Mouse (Mus musculus) forebrain, embryonic 16.5 days (tissue): ENCODE results near the gene Sept9. TPM values are rescaled to one million over a fixed set of nuclear protein-coding genes. Genes with fewer than 3 reads are reported as not detected.
A peak's percentile ranks its signal among the peaks of the same experiment; 100 is the strongest.

Experiments used
- ATAC-seq: fragments of 200-750 bp; cut with Nextera tagmentation; 2 replicates; pipeline ENCODE4 v1.8.0; 2017; ENCODE audit warnings: mild to moderate bottlenecking, moderate library complexity
- H3K27ac ChIP-seq: fragments of 300-500 bp; sonication (generic); 2 replicates; pipeline ENCODE4 v1.5.1; 2014; ENCODE audit warnings: low read length, control low read depth
- H3K27me3 ChIP-seq: fragments of 300-500 bp; sonication (generic); replicated peaks from 2 replicates; pipeline ENCODE4 v1.6.1; 2014; ENCODE audit warnings: low read length; ENCODE audit not compliant: control insufficient read depth, insufficient read depth
- H3K36me3 ChIP-seq: fragments of 300-500 bp; sonication (generic); 2 replicates; pipeline ENCODE4 v1.6.1; 2014; ENCODE audit not compliant: control insufficient read depth, insufficient read depth
- H3K4me1 ChIP-seq: fragments of 300-500 bp; sonication (generic); replicated peaks from 2 replicates; pipeline ENCODE4 v1.6.1; 2014; ENCODE audit warnings: low read length; ENCODE audit not compliant: control insufficient read depth, insufficient read depth
- H3K4me2 ChIP-seq: fragments of 300-500 bp; sonication (generic); 2 replicates; pipeline ENCODE4 v1.6.1; 2014; ENCODE audit warnings: mild to moderate bottlenecking, low read length, control low read depth
- H3K4me3 ChIP-seq: fragments of 300-500 bp; sonication (generic); replicated peaks from 2 replicates; pipeline ENCODE4 v1.5.1; 2014; ENCODE audit warnings: mild to moderate bottlenecking, low read length, control low read depth
- H3K9ac ChIP-seq: fragments of 300-500 bp; sonication (generic); replicated peaks from 2 replicates; pipeline ENCODE4 v1.6.1; 2014; ENCODE audit warnings: low read depth, low read length, control low read depth
- H3K9me3 ChIP-seq: fragments of 300-500 bp; sonication (generic); 2 replicates; pipeline ENCODE4 v1.6.1; 2016; ENCODE audit warnings: low read length; ENCODE audit not compliant: control insufficient read depth
- WGBS: fragments of 180-500 bp; shearing (Covaris S2); extraction: QIAGEN DNeasy Blood & Tissue Kit; methylation state at CpG from one replicate; pipeline ENCODE4 v1.1.7; 2014; 5-methylcytosine and 5-hydroxymethylcytosine counted together
- polyA plus RNA-seq: library from polyadenylated mRNA; unstranded; fragments of >200 nt; fragmentation: Nextera tagmentation; extraction: Ambion mirVana; gene quantifications from 2 replicates; pipeline ENCODE4 v1.2.1, GENCODE M21; 2015

Gene Sept9
- polyA plus RNA-seq, 1 experiment from 2014 or later: 120 TPM

DNA sequence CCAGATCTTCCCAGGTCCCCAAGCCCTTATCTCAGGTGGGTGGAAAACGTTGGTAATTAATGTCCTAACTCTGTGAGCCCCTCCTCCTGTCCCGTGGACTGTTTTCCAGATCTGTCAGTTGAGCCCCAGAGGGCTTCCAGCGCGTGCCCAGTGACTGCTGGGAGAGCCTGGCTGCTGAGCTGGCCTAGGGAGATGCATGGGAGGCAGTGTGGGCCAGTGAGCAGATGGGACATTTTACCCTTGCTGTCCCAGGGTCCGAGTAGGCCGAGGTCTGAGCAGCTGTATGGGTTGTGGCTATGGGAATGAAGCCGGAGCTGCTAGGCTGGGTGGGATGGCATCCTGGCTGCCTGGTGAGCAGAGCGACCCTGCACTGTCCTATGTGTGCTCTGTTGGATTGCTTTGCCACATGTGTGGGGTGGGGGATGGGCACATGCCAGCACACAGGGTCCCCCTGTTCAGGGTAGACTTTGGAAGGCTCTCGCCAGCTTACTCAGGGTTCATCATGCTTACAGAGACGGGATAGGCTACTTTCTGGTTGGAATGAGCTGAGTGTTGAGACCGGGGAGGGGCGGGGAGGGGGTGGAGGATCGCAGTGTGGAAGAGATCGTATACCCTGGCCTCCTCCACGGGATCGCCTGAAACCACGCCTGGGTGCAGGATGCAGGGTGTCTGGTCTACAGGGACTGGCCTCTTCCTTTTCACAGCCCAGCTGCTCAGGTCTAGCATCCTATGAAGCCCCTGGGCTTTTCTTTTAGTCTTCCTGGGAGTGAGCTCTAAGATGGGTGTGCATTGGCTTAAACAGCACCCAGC is 109.9 kb downstream of the Sept9 start:
- Histone ChIP-seq H3K4me3 (no peak overlapping the region), H3K9ac (no peak overlapping the region), H3K4me2 (no peak overlapping the region), H3K27ac (no peak overlapping the region), H3K36me3 (no peaks in the 10 kb centered on the region), H3K9me3 (no peaks in the 10 kb centered on the region), H3K4me1 (peaks cover 47% of the 10 kb centered on the region), H3K27me3 (no peaks in the 10 kb centered on the region)
- WGBS: 77% methylated on average over 17 of the region's 17 CpGs
- no peak for ATAC-seq

DNA sequence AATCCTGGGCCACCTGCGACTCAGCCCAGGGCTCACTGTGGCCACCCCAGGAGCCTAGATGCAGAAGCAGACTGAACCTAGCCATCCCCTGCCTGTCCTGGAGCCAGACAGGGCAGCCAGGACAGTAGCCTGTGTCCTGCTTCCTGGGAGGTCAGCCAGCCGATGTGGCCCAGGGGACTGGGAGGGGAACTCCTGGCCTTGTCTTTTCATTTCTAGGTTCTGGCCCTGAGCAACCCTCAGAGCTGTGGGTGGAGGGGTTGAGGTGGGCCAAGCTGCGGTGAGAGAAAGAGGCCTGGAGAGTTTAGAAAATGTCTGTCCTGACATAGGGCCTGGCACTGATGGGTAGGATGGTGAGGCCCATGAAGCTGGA is 110.4 kb downstream of the Sept9 start:
- Histone ChIP-seq H3K36me3 (no peaks in the 10 kb centered on the region), H3K4me1 (peaks cover 47% of the 10 kb centered on the region), H3K4me2 (no peak overlapping the region), H3K9me3 (no peaks in the 10 kb centered on the region), H3K27ac (no peak overlapping the region), H3K27me3 (no peaks in the 10 kb centered on the region), H3K9ac (no peak overlapping the region), H3K4me3 (no peak overlapping the region)
- no peak for ATAC-seq
- 82% methylated on average over 3 of the region's 3 CpGs for WGBS

DNA sequence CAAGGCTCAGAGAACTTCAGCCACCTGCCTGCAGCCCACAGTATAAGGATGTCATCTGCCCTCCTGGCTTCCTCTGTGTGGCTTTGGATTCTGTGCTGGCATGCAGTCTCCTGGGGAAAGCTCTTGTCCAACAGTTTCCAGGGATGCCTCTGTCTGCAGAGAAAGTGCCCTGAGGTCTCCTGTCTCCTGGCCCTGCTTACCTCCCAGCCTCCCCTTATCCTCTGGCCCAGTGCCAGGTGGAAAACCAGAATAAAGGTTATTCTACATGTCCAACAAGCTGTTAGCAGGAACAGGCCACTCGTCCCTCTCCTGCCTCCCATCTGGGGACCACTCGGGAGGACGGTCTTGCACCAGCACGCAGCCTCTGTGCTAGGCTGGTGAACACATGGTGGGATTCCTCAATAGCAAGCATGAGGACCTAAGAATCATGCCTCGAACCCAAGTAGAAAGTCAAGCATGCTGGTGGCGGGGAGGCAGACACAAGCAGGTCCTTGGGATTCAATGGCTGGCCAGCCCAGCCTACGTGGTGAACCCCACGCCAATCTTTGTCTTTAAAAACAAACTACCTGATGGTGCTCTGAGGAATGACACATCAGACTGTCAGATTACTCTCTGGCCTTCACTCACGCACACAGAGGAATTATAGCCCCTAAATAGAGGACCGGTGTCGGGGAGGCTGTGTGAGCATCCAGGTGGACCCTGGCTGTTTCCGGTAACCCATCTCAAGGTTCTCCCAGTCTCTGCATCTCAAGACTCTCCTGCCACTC is 111.1 kb downstream of the Sept9 start:
- ATAC-seq: no peak
- Histone ChIP-seq H3K4me1 (peaks cover 47% of the 10 kb centered on the region), H3K27me3 (no peaks in the 10 kb centered on the region), H3K4me3 (no peak overlapping the region), H3K36me3 (no peaks in the 10 kb centered on the region), H3K27ac (peak overlapping the region; percentile 21; the same call in 1 of the 2 replicates), H3K9ac (no peak overlapping the region), H3K9me3 (no peaks in the 10 kb centered on the region), H3K4me2 (no peak overlapping the region)
- 72% methylated on average over 12 of the region's 12 CpGs for WGBS

DNA sequence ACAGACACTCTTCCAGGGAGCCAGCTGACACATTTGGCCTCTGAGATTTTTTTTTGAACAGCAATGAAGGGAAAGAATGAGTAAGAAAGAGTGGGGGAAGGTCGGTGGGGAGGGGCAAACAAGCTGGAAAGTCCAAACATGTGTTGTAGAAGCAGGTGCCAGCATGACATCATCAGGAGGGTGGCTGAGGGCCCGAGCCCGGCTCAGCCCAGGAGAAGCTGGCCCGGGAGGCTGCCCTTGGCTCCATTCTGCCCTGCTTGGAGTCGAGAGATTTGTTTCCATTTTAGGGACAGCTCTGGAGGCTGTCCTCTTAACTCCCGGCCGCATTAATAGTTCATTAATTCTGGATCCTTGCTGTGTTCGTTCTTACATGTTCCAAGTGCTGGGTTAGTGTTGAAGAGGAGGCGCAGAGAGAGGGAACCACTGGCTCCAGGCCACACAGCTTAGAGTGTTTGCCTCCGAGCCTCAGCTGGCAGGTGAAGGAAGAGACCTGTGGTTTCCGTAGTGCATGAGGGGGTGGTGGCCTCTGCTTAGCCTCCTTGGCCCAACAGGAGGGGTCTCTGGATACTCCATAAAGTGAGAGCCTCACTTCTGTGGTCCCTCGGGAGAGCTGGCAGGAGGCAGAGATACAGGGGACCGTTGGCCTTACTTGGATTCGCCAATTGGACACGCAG is 111.8 kb downstream of the Sept9 start:
- H3K27me3 ChIP-seq: no peaks in the 10 kb centered on the region
- H3K27ac ChIP-seq: peak overlapping the region; percentile 21; the same call in 1 of the 2 replicates
- no peaks in the 10 kb centered on the region for H3K9me3 ChIP-seq
- no peak overlapping the region for H3K4me2 ChIP-seq
- H3K36me3 ChIP-seq: no peaks in the 10 kb centered on the region
- H3K4me3 ChIP-seq: no peak overlapping the region
- peaks cover 47% of the 10 kb centered on the region for H3K4me1 ChIP-seq
- peak; percentile 64 for ATAC-seq
- H3K9ac ChIP-seq: no peak overlapping the region
- 40% methylated on average over 15 of the region's 15 CpGs for WGBS

DNA sequence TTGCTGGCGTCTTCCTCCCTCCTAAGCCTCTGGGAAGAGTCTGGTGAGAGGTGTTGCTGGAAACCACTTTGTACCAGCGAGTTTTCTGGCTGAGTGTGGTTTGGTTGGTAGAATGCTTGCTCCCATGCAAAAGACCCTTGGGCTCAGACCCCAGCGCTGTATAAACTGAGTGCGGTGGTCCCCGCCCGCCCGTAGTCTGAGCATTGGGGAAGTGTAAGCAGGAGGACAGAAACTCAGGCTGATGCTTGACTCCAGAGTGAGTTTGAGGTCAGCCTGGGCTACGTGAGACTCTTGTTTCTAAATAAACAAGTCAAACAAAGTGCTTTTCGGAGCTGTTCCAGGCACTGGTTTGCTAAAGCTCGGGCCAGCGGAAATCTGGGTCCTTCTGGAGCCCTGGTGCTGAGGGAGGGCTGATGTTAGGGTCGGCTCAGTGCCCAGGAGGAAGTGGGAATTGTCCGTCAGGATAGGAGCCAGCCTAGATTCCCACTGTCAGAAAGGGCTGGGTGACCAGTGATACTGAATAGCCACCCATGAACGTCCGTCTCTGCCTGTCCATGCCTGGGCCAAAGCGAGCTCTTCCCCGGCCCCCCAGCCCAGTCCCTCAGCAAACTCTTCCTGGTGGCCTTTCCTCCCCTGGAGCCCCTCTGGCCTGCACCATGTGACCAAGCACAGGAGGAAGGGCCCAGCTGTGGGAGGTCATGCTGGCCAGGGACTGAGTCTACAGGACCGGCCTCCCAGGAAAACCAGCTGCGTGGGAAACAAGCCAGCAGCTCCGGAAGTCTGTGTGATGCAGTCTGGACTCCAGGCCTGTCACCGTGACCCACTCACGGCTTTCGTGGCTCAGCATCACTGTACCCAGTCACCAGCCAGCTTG is 112.8 kb downstream of the Sept9 start:
- H3K36me3 ChIP-seq: no peaks in the 10 kb centered on the region
- H3K4me1 ChIP-seq: peaks cover 56% of the 10 kb centered on the region
- no peak for ATAC-seq
- 70% methylated on average over 23 of the region's 23 CpGs for WGBS
- no peaks in the 10 kb centered on the region for H3K27me3 ChIP-seq
- no peak overlapping the region for H3K4me2 ChIP-seq
- peak overlapping the region; percentile 1; the same call in 1 of the 2 replicates for H3K27ac ChIP-seq
- no peaks in the 10 kb centered on the region for H3K9me3 ChIP-seq
- no peak overlapping the region for H3K9ac ChIP-seq
- H3K4me3 ChIP-seq: no peak overlapping the region

DNA sequence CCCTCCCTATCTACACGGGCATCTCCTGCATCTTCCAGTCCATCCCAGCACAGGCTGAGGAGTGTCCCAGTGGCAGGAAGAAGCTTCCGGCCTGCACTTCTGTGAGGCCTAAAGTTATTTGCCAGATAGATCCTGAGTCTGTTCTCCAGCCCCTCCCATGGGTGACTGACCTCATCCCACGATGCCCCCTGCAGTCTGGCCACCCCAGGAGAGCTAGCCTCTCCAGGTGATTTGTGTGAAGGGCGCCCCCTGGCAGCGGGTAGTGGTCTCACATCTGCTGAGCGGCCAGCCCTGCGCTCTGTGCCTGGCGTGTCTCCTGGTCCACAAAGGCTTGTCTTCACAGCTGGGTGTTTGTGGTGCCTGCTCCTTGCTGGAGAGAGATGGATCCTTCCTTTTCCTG is 113.5 kb downstream of the Sept9 start:
- Histone ChIP-seq H3K9me3 (no peaks in the 10 kb centered on the region), H3K4me2 (no peak overlapping the region), H3K27ac (no peak overlapping the region), H3K9ac (no peak overlapping the region), H3K36me3 (no peaks in the 10 kb centered on the region), H3K27me3 (no peaks in the 10 kb centered on the region), H3K4me3 (no peak overlapping the region), H3K4me1 (peaks cover 59% of the 10 kb centered on the region)
- WGBS: 45% methylated on average over 8 of the region's 8 CpGs
- no peak for ATAC-seq

DNA sequence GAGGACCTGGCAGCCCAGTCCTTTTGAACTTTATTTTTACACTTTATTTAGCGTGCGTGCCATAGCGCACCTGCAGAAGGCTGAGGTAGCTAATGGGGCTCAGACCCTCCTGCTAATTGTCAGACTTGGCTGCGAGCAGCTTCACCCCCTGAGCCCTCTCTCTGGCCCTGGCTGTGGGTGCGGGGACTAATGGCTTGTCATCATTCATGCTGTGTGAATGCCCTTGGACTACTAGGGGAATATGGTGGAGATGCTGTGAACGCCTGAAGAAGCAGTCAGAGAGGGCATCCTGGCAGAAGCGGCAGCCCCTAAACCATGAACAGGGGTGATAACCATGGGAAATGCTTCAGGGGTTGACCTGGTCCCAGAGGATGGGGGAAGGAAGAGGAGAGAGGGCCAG is 114.0 kb downstream of the Sept9 start:
- Histone ChIP-seq H3K4me2 (no peak overlapping the region), H3K9ac (no peak overlapping the region), H3K27me3 (no peaks in the 10 kb centered on the region), H3K36me3 (no peaks in the 10 kb centered on the region), H3K4me3 (no peak overlapping the region), H3K27ac (no peak overlapping the region), H3K9me3 (no peaks in the 10 kb centered on the region), H3K4me1 (peaks cover 61% of the 10 kb centered on the region)
- ATAC-seq: no peak
- WGBS: 78% methylated on average over 7 of the region's 7 CpGs

DNA sequence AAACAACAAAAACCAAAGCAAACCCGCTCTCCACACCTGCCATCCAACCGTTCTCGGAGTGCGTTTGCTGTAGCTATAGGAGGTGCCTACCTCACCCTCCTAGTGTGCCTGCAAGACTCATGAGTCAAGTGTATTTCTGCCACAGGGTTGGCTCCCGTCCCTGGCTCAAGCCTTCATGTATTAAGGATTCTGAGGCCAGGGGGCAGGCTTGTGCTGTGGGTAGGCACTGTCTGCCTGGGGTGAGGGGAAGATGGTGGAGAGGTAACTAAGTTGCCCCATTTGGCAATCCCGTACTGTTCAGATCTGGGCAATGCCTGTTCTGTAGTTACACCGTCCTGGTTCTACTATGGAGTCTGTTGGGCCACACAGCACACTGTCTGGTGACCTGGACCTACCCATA is 114.6 kb downstream of the Sept9 start:
- Histone ChIP-seq H3K27ac (no peak overlapping the region), H3K4me1 (peaks cover 64% of the 10 kb centered on the region)
- no peak for ATAC-seq

More for the DNA sequence above, 114.6 kb downstream of the Sept9 start:
- WGBS: 77% methylated on average over 7 of the region's 7 CpGs
- Histone ChIP-seq H3K36me3 (no peaks in the 10 kb centered on the region), H3K4me3 (no peak overlapping the region), H3K9me3 (no peaks in the 10 kb centered on the region), H3K9ac (no peak overlapping the region), H3K27me3 (no peaks in the 10 kb centered on the region), H3K4me2 (no peak overlapping the region)
